ENCODE assay signal across 9 mouse cellular contexts in the genomic region with DNA sequence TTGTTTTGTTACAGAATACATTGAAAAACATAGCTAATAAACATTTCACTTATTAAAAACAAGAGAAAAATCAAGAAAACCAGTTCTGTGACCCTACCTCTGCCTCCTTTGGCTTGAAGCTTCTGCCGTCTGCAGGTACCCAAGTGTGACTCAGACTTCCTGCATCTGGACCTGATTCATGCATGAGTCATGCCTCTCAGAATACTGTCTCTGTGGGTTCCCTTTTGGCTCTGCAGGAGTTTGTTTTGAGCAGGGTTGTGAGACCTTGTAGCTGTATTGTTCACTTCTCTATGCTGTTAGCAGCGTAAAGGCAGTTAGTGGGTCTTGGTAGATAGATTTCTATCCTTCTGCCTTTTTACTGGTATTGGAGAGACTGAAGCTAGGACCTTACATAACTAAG.
DNase-seq lines count a peak whose midpoint lies in the region; ATAC-seq and TF ChIP-seq lines count a peak whose summit lies in the region.
"Had no signal": no experiment of that assay in that cellular context is flagged by ENCODE, and none has a peak within 500 bp of the region (broad histone marks: within the 10 kb centered on the region; RNA-seq: fewer than 3 reads in every experiment).

No protein-coding gene starts in this region.

- peak; percentile 11 for DNase-seq in cerebellum, adult 11-12 months
- no peak for DNase-seq in cerebellum, postnatal 14 days
- peak; percentile 69 for DNase-seq in layer of hippocampus, adult 9-11 months
- DNase-seq in layer of hippocampus, postnatal 36 days, result no peak
- peak; percentile 76 for DNase-seq in Muller cell, postnatal 12 days (ENCODE audit: inconsistent ontology term)
- DNase-seq in left cerebral cortex, adult 2 months (ENCODE audit: extremely low spot score in 1 of 2, low spot score in 2 of 2), result peak; percentile 50 to 52
- no peak for DNase-seq in thymus, postnatal 36 days

- no peak for ATAC-seq in monocyte, adult 5-6 weeks (replicated peaks; ENCODE audit: insufficient number of reproducible peaks, low FRiP score, low TSS enrichment, poor library complexity, severe bottlenecking)

- intact Hi-C loops in left cerebral cortex, adult 2 months (cut with DNase I), result loop anchor here (1.0 to 5.0 kb wide), 2 partner anchors 60 to 102 kb away; no protein-coding TSS in a partner anchor

- no peak for TF ChIP-seq CTCF in left cerebral cortex, adult 2 months (IDR thresholded peaks at IDR 0.05)

- H3K4me3 ChIP-seq in left cerebral cortex, adult 2 months, result no peak overlapping the region
- H3K4me3 ChIP-seq: heart, embryonic 15.5 days had no signal

- peak overlapping the region; percentile 85 for H3K27ac ChIP-seq in left cerebral cortex, adult 2 months
- H3K27ac ChIP-seq: heart, embryonic 15.5 days had no signal

Comparison
In these comparisons a context has a peak if more than half of its experiments do, and no peak if none do; other contexts are left out.
1. DNase-seq: peak in cerebellum, adult 11-12 months (single experiment), layer of hippocampus, adult 9-11 months (single experiment), Muller cell, postnatal 12 days (single experiment) and left cerebral cortex, adult 2 months (2 of 2); none in cerebellum, postnatal 14 days (0 of 2), layer of hippocampus, postnatal 36 days (0 of 2) and thymus, postnatal 36 days (0 of 2).